Mouse (Mus musculus) ES-Bruce4 (cell line): ENCODE measurements around the gene Adam33.

Experiments used
- CTCF ChIP-seq: IDR thresholded peaks from one replicate; pipeline ENCODE4 v1.8.1; 2011; ENCODE audit warnings: low read depth, low read length
- POLR2A ChIP-seq: IDR thresholded peaks from one replicate; pipeline ENCODE4 v1.8.1; 2011; ENCODE audit warnings: low read length; ENCODE audit not compliant: insufficient read depth

GRCm38 (mm10) chr2:131037226-131037990 lies 26.2 kb downstream of the Adam33 start:
- no peak for TF ChIP-seq POLR2A
- no peak for TF ChIP-seq CTCF
